Mouse (Mus musculus): Measurements from ENCODE around the gene Cep131. TPM values are rescaled to one million over a fixed set of nuclear protein-coding genes. Genes with fewer than 3 reads are reported as not detected.
A peak's percentile ranks its signal among the peaks of the same experiment; 100 is the strongest.

The Cep131 gene
- polyA plus RNA-seq, 1 experiment from 2014 or later = 13.4 TPM

DNA sequence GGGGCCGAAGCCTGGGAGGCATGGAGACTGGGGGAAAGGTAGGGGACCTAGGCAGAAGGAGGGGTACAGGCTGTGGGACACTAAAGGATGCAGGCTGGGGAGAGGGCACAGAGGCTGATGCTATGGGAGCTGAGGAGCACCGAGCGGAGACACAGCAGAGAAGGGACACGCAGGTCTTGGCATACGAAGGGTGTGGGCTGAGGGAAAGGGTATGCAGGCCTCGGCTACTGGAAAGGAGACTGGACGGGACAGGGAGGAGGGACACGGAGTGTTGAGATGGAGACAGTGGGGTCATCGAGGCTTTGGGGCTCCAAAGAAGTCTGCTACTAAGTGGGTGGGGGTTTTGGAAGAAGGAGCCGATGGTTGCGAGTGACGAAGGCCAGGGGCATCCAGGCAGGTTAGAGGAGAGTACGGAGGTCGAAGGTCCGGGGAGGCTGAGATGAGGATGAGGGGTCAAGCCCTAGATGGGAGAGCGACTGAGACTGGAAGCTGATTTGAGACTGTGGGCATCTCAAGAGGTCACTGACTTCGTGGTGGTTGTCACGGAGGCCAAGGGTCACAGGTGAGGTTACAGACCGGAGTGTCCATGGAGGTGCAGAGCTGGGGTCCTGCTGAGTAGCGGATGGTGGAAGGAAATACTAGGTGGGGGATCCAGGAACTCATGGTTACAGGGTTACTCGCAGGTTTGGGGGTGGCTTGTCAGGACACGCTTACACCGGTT is 38.9 kb downstream of the Cep131 start:
- peak overlapping the region; percentile 95 for H3K4me2 ChIP-seq
- no peaks in the 10 kb centered on the region for H3K36me3 ChIP-seq
- no peaks in the 10 kb centered on the region for H3K9me3 ChIP-seq
- peak overlapping the region; percentile 62 for H3K4me3 ChIP-seq
- peaks cover 48% of the 10 kb centered on the region for H3K27me3 ChIP-seq (replicated peaks)
- peak overlapping the region; percentile 80 for H3K9ac ChIP-seq
- peaks cover 40% of the 10 kb centered on the region for H3K4me1 ChIP-seq
- whole genome bisulfite sequencing = 11% methylated on average over 23 of the region's 23 CpGs
- H3K27ac ChIP-seq (replicated peaks) = no peak overlapping the region
- ATAC-seq (ENCODE audit: extremely low read depth, insufficient number of reproducible peaks, low FRiP score, low TSS enrichment) = no peak

DNA sequence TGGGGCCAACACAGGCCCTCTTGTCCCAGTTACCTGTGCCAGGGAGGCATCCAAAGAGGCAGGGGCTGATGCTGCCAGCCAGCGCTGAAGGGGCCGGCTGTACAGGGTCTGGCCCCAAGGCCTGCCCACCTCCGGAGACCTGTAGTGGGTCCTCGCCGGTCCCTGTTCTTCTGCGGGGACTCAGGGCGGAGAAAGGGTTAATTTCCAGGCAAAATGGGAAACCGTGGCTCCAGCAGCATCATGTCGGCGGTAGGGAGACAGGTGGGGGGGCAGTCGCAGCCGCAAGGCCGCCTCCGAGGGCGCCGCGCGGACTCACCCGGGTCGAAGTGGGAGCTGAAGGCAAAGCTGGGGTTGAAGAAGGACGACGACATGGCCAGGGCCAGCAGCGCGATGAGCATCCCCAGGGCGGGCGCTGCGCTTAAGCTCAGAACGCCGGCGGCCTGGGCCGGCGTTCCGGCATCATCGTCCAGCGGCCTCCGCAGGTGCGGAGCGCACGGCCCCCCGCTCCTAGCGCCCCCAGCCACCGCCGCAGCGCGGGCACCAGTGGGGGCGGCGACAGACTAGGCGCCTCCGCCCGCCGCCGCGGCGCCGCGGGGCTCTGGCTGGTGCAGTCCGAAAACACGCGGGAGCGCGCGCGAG is 40.0 kb downstream of the Cep131 start, which contains the start of gene Aatk:
Gene Aatk (minus strand): TSS at position 615 of the 639 bp plus-strand sequence.
- Histone ChIP-seq H3K9ac (peak within 1 kb of the TSS; percentile 80), H3K4me1 (peaks cover 39% of the 10 kb centered on the region), H3K27ac (replicated peaks) (no peak within 1 kb of the TSS), H3K4me2 (peak within 1 kb of the TSS; percentile 95), H3K4me3 (peak within 1 kb of the TSS; percentile 62), H3K36me3 (no peaks in the 10 kb centered on the region), H3K9me3 (no peaks in the 10 kb centered on the region), H3K27me3 (replicated peaks) (peaks cover 48% of the 10 kb centered on the region)
- WGBS = 2% methylated on average over 62 of the region's 63 CpGs
- ATAC-seq (ENCODE audit: extremely low read depth, insufficient number of reproducible peaks, low FRiP score, low TSS enrichment) = no peak

DNA sequence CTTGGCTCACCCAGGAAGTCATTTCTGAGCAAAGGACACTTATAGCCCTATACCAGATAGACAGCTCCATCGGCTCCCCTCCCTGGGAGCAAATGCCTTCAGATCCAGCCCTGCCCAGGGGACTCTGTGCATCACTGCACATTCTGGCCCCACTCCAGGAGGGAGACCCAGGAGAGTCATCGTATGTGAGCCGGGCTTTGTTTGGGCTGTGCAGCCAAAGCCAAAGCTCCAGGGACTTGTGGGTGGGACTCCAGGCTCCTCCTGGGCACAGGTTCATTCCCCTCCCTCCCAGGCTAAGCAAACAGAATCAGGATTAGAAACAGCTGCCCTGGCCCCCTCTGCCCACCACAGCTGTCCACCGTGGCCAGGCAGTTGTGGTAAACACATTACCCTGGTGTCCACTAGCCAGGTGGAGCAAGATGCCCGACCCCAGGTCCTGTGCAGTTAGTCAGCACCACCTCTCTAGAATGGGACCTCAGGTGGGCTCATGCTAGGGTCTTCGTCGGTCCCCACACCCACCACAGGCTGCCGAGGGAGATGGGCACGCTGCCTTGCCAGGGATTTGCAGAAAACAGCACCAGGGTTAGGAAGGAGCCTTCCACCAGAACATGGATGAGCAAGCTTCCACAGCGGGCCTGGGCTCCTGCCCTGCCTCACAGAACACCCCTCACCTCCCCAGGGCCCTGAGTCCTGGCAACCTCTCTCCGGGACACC is 40.6 kb downstream of the Cep131 start:
- H3K4me2 ChIP-seq = peak overlapping the region; percentile 95
- no peaks in the 10 kb centered on the region for H3K36me3 ChIP-seq
- peaks cover 39% of the 10 kb centered on the region for H3K4me1 ChIP-seq
- 58% methylated on average over 11 of the region's 11 CpGs for WGBS
- peak overlapping the region; percentile 62 for H3K4me3 ChIP-seq
- H3K9me3 ChIP-seq = no peaks in the 10 kb centered on the region
- peak overlapping the region; percentile 80; the same call in 1 of the 2 replicates for H3K9ac ChIP-seq
- ATAC-seq (ENCODE audit: extremely low read depth, insufficient number of reproducible peaks, low FRiP score, low TSS enrichment) = no peak
- no peak overlapping the region for H3K27ac ChIP-seq (replicated peaks)
- peaks cover 48% of the 10 kb centered on the region for H3K27me3 ChIP-seq (replicated peaks)

DNA sequence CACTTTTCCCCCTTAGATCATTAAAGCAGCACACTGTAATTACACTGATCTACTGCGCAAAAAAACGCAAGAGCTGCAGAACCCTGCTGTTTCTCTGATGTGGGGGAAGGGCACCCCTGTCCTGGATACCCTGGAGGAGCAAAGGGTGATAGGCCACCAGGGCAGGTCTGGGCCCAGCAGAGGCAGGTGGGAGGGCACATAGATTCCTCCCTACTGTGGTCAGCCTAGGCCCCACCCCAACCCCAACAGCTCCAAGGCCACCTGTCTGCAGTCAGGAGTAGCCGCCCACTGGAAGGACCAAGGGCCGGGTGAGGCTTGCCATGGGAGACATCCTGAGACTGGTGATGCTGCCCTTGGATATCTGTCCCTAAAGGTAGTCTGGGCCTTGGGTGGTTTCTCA is 41.3 kb downstream of the Cep131 start:
- H3K4me3 ChIP-seq = no peak overlapping the region
- no peaks in the 10 kb centered on the region for H3K9me3 ChIP-seq
- H3K27ac ChIP-seq (replicated peaks) = no peak overlapping the region
- peaks cover 48% of the 10 kb centered on the region for H3K27me3 ChIP-seq (replicated peaks)
- H3K4me2 ChIP-seq = no peak overlapping the region
- peaks cover 44% of the 10 kb centered on the region for H3K4me1 ChIP-seq
- 72% methylated on average over 4 of the region's 4 CpGs for WGBS
- no peak overlapping the region for H3K9ac ChIP-seq
- no peak for ATAC-seq (ENCODE audit: extremely low read depth, insufficient number of reproducible peaks, low FRiP score, low TSS enrichment)
- H3K36me3 ChIP-seq = no peaks in the 10 kb centered on the region

DNA sequence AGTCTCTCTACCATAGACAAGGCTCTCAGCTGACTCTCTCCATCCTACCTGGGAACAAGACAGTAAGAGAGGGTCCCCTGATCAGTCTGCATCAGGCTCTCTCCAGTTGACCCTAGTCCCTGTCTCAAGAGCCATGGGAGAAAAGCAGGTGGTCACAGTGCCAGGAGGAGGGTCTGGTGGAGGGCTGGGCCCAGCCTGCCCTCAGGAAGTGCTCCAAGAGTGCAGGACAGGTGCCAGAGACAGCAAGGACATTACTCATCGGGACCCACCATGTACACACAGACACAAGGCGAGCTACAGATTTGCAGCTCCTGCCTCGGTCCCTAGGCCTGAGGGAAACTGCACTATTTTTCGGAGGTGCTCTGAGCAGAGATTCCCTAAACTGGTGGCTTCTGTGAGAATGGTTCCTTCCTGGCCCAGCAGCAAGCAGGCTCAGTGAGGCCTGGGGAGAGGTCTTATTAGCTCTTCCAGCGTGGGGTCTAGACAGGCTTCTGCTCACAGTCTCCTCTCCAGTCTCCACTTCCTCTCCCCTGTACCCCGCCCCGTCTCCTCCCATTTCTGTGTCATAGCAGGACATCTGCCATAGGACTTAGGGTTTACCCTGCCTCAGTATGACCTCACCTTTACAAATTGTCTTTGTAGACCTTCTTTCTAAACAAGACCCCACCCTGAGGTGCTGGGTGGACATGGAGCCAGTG is 44.3 kb downstream of the Cep131 start:
- WGBS = 61% methylated on average over 7 of the region's 7 CpGs
- 0 out of 2 replicates have a peak overlapping the region, but pooled peaks have one; percentile 24 for H3K9ac ChIP-seq
- ATAC-seq (ENCODE audit: extremely low read depth, insufficient number of reproducible peaks, low FRiP score, low TSS enrichment) = no peak
- H3K4me2 ChIP-seq = no peak overlapping the region
- H3K36me3 ChIP-seq = no peaks in the 10 kb centered on the region
- H3K27me3 ChIP-seq (replicated peaks) = peaks cover 22% of the 10 kb centered on the region
- peaks cover 46% of the 10 kb centered on the region for H3K4me1 ChIP-seq
- peak overlapping the region; percentile 81 for H3K27ac ChIP-seq (replicated peaks)
- no peak overlapping the region for H3K4me3 ChIP-seq
- H3K9me3 ChIP-seq = no peaks in the 10 kb centered on the region

DNA sequence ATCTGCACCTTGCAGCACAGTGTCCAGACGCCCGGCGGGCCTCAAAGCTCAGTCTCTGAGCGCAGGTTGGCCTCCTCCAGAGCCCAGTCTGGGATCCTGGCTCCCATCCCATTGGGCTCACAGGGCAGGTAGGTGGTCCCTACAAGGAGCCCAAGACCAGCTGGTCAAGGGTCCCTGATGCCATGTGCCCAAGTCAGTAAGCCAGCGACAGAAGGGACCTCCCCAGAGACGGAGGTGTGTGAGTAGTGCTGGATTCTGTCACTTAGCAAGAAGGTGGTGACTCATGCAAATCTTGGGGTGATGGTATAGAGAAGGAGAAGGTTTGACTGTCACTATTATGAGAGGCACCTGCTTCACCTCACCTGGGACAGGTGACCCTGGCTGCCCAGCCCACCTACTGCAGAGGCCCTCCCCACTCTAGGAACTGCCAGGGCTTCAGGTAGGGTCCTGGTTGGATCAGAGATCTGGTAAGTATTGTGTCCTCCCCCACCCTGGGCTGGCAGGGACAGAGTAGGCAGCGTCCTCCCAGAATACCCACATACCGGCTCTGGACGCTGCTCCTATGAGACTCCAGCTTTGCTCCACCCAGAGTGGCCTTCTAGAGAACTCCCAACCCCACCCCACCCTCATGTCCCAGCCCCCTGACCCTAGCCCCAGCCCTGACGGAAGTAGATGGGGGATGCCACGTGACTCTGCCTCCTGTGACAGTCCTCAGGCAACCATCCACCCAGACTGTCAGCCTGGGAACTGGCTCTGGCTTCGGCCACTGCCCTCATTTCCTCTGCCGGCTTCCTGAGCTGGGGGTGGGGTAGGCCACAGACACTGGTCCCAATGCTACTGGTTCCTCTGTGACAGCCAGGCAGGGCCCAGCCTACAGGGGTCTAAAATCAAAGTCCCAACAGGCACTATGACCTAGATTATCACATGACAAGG is 45.2 kb downstream of the Cep131 start:
- Histone ChIP-seq H3K4me3 (no peak overlapping the region), H3K27ac (replicated peaks) (peak overlapping the region; percentile 81), H3K4me1 (peaks cover 38% of the 10 kb centered on the region), H3K9me3 (no peaks in the 10 kb centered on the region), H3K4me2 (peak overlapping the region; percentile 24; the same call in 1 of the 2 replicates), H3K36me3 (no peaks in the 10 kb centered on the region), H3K9ac (no peak overlapping the region), H3K27me3 (replicated peaks) (peaks cover 13% of the 10 kb centered on the region)
- 50% methylated on average over 13 of the region's 13 CpGs for WGBS
- no peak for ATAC-seq (ENCODE audit: extremely low read depth, insufficient number of reproducible peaks, low FRiP score, low TSS enrichment)

DNA sequence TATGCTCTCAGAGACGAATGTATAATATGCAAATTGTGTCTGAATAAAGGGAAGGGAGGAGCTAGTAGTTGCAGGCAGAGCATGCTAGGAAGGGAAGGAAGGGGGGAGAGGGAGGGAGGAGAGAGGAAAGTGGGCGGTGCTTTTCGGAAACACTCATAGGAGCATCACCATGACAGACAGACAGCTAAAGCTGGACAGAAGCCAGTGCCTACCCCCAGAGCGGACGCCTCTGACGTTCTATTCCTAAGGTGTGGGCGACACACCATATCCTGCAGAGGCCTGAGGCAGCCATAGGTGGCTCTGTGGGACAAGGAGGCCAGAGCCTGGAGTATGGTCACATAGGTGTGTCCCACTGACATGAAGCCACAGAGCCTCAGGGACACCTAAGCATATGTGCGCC is 46.2 kb downstream of the Cep131 start:
- Histone ChIP-seq H3K9ac (no peak overlapping the region), H3K4me1 (peaks cover 36% of the 10 kb centered on the region), H3K4me2 (no peak overlapping the region), H3K36me3 (no peaks in the 10 kb centered on the region), H3K27me3 (replicated peaks) (peaks cover 3% of the 10 kb centered on the region), H3K4me3 (no peak overlapping the region), H3K9me3 (no peaks in the 10 kb centered on the region), H3K27ac (replicated peaks) (peak overlapping the region; percentile 81; the same call in 1 of the 2 replicates)
- 51% methylated on average over 8 of the region's 8 CpGs for WGBS
- no peak for ATAC-seq (ENCODE audit: extremely low read depth, insufficient number of reproducible peaks, low FRiP score, low TSS enrichment)

DNA sequence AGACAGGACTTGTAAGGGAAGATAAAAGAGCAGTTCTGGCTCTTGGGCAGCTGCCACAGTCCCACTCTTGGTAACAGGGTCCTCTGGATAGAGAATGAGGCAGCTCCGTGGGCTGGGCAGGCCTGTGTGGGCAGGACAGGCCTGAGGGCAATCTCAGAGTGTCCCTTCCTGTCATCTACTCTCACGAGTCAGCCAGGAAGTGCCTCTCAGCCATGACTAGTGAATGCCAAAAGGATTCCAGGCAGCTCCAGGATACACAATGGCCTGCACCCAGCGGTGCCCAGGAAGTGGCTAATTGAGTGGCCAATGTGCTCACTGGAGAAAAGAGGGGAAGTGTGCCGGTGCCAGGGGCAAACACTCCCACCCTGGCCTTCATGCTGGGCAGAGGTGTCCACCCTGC is 47.0 kb downstream of the Cep131 start:
- 16% methylated on average over 4 of the region's 4 CpGs for WGBS
- no peak for ATAC-seq (ENCODE audit: extremely low read depth, insufficient number of reproducible peaks, low FRiP score, low TSS enrichment)
- H3K9ac ChIP-seq = peak overlapping the region; percentile 4
- no peak overlapping the region for H3K4me3 ChIP-seq
- no peaks in the 10 kb centered on the region for H3K36me3 ChIP-seq
- no peak overlapping the region for H3K4me2 ChIP-seq
- H3K9me3 ChIP-seq = no peaks in the 10 kb centered on the region
- peaks cover 36% of the 10 kb centered on the region for H3K4me1 ChIP-seq
- H3K27me3 ChIP-seq (replicated peaks) = no peaks in the 10 kb centered on the region; the same call in 1 of the 2 replicates
- H3K27ac ChIP-seq (replicated peaks) = peak overlapping the region; percentile 81

DNA sequence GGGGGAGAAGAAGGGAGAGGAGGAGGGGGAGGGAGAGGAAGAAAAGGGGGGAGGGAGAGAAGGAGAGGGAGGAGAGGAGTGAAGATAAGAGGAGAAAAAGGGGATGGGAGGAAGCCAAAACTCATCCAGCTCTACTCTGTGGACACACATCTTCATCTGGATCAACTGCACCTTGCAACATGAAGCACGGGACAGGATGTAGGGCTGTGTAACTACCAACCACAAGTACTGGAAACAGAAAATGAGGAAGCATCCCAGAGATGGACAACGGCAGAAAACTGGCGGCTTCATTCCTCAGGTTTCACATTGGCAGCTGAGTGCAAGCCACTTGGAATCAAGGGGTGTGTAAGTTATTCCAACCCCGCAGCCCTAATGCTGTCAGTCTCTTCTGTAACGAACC is 51.9 kb downstream of the Cep131 start:
- H3K27me3 ChIP-seq (replicated peaks) = no peaks in the 10 kb centered on the region; the same call in 1 of the 2 replicates
- no peak overlapping the region for H3K27ac ChIP-seq (replicated peaks)
- no peaks in the 10 kb centered on the region for H3K36me3 ChIP-seq
- 66% methylated on average over 5 of the region's 5 CpGs for WGBS
- H3K4me1 ChIP-seq = peaks cover 11% of the 10 kb centered on the region
- ATAC-seq (ENCODE audit: extremely low read depth, insufficient number of reproducible peaks, low FRiP score, low TSS enrichment) = no peak
- no peak overlapping the region for H3K4me3 ChIP-seq
- no peak overlapping the region for H3K4me2 ChIP-seq
- H3K9ac ChIP-seq = no peak overlapping the region
- H3K9me3 ChIP-seq = no peaks in the 10 kb centered on the region

DNA sequence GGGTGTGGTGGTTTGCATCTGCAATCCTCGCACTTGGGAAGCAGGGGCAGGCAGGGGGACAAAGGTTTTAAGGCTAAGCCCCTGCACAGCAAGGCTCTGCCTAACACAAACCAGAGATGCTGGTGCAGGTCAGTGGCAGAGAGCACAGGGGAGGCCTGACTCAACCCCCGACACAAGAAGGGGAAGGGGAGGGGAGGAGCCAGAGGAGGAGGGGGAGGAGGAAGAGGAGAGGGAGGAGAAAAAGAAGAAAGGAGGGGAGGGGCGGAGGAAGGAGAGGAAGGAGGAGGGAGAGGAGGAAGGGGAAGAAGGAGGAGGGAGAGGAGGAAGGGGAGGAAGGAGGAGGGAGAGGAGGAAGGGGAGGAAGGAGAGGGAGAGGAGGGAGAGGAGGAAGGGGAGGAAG is 52.3 kb downstream of the Cep131 start:
- 41% methylated on average over 2 of the region's 3 CpGs for WGBS
- Histone ChIP-seq H3K9ac (no peak overlapping the region), H3K36me3 (no peaks in the 10 kb centered on the region), H3K4me1 (peaks cover 8% of the 10 kb centered on the region), H3K9me3 (no peaks in the 10 kb centered on the region), H3K27me3 (replicated peaks) (no peaks in the 10 kb centered on the region; the same call in 1 of the 2 replicates), H3K27ac (replicated peaks) (no peak overlapping the region), H3K4me3 (no peak overlapping the region), H3K4me2 (no peak overlapping the region)
- ATAC-seq (ENCODE audit: extremely low read depth, insufficient number of reproducible peaks, low FRiP score, low TSS enrichment) = no peak

Measured in heart, embryonic 13.5 days (tissue).